12 mouse cellular contexts compared by ENCODE assay signal in the genomic region with DNA sequence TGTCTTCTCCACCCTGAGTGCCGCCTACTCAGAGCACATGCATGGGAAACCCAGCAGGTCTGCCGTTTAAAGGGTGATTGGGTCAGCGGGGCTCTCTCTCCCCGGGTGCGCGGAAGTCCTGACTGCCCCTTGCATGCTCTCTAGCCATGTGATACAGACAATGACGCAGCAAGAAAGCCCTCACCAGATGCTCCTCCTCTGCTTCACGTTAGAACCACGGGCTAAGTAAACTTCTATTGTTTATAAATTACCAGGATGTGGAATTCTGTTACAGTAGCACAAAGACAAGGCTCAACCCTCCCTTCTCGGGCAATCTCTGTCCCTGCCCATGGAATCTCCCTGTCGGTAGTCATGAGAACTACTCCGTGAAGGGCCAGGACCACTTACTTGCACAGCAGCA. TPM values are rescaled to one million over a fixed set of nuclear protein-coding genes. Genes with fewer than 3 reads are reported as not detected.
DNase-seq lines count a peak whose midpoint lies in the region; ATAC-seq lines count a peak whose summit lies in the region.
"Had no signal": no experiment of that assay in that cellular context is flagged by ENCODE, and none has a peak within 500 bp of the region (broad histone marks: within the 10 kb centered on the region; RNA-seq: fewer than 3 reads in every experiment).

No protein-coding gene starts in this region.

- no peak overlapping the region for H3K9ac ChIP-seq in heart, embryonic 15.5 days

- WGBS in heart, embryonic 15.5 days: 39% methylated on average over 12 of the region's 12 CpGs

- H3K27ac ChIP-seq in heart, embryonic 15.5 days: no peak overlapping the region
- H3K27ac ChIP-seq: heart, embryonic 10.5 days; macrophage had no signal

- no peaks in the 10 kb centered on the region for H3K36me3 ChIP-seq in heart, embryonic 15.5 days
- H3K36me3 ChIP-seq in megakaryocyte, embryonic 14.5 days (replicated peaks; ENCODE audit: low read length): no peaks in the 10 kb centered on the region
- H3K36me3 ChIP-seq: heart, embryonic 10.5 days had no signal

- no peaks in the 10 kb centered on the region for H3K9me3 ChIP-seq in heart, embryonic 15.5 days (replicated peaks)
- H3K9me3 ChIP-seq in megakaryocyte, embryonic 14.5 days: no peaks in the 10 kb centered on the region
- H3K9me3 ChIP-seq: heart, embryonic 10.5 days had no signal

- DNase-seq in heart, postnatal 10 days: no peak
- peak; percentile 40 for DNase-seq in 416B (ENCODE audit: low read depth)
- DNase-seq in adrenal gland, adult 2 months: no peak
- DNase-seq in layer of hippocampus, postnatal 10 days (ENCODE audit: low spot score in 2 of 2): no peak
- DNase-seq in left cerebral cortex, postnatal 25 days (ENCODE audit: low spot score in 2 of 2): no peak
- DNase-seq: kidney, adult 11 months; thymus, adult 2 months had no signal

- intact Hi-C loops in heart, postnatal 10 days (cut with DNase I): no loop called here
- intact Hi-C loops in left cerebral cortex, postnatal 25 days (cut with DNase I): no loop called here

- 0 out of 2 replicates have a peak overlapping the region, but pooled peaks have one; percentile 10 for H3K4me2 ChIP-seq in heart, embryonic 15.5 days

- H3K4me3 ChIP-seq in heart, embryonic 15.5 days: no peak overlapping the region
- peak overlapping the region; percentile 9 for H3K4me3 ChIP-seq in megakaryocyte, embryonic 14.5 days (replicated peaks)
- H3K4me3 ChIP-seq: heart, embryonic 10.5 days had no signal

- peaks cover 13% of the 10 kb centered on the region for H3K4me1 ChIP-seq in heart, embryonic 15.5 days (replicated peaks)
- H3K4me1 ChIP-seq in megakaryocyte, embryonic 14.5 days: peaks cover 52% of the 10 kb centered on the region

- H3K27me3 ChIP-seq in heart, embryonic 15.5 days: no peaks in the 10 kb centered on the region
- H3K27me3 ChIP-seq in megakaryocyte, embryonic 14.5 days (replicated peaks): peaks cover 53% of the 10 kb centered on the region

- no peak for ATAC-seq in heart, embryonic 15.5 days (replicated peaks; ENCODE audit: insufficient number of reproducible peaks, insufficient read depth, low FRiP score, low read depth)
- ATAC-seq in hematopoietic stem cell, adult 5-6 weeks (replicated peaks in 1 of 2; ENCODE audit: insufficient read depth in 1 of 2, low FRiP score in 2 of 2, low TSS enrichment in 1 of 2, low read depth in 1 of 2, poor library complexity in 2 of 2, severe bottlenecking in 2 of 2): peak; percentile 54 to 72; a peak in 3 of 4 replicates

RNA-seq across cellular contexts. Expression of a gene that starts 9.0 kb away (rescaled TPM):
- 1.7 and 2.2 TPM in 2 replicates for polyA plus RNA-seq in heart, embryonic 15.5 days (2015; fragmentation: Nextera tagmentation; extraction: Ambion mirVana)
- 1 to 10 TPM; 1.0 to 1.2 TPM for total RNA-seq in heart, postnatal 10 days (2021)
- not detected in 2 replicates for total RNA-seq in hematopoietic stem cell, adult 5-6 weeks (2017)
- polyA plus RNA-seq in megakaryocyte, embryonic 14.5 days (2012; ENCODE audit: insufficient read depth, low replicate concordance): not detected in 2 replicates
- total RNA-seq in adrenal gland, adult 2 months (2021): under 1 TPM; 0.14 to 0.41 TPM
- 0.17 and 0.30 TPM in 2 replicates for polyA plus RNA-seq in adrenal gland, adult 2 months (2012; rRNA removed)
- total RNA-seq in layer of hippocampus, postnatal 10 days (2021): 10 to 100 TPM; 24.0 to 24.7 TPM
- 1 to 10 TPM; 9.1 to 9.2 TPM for total RNA-seq in left cerebral cortex, postnatal 25 days (2021)
- polyA plus RNA-seq: macrophage had no signal

RNA-seq across cellular contexts. Expression of a gene that starts 10.2 kb away (rescaled TPM):
- 0.48 and 0.86 TPM in 2 replicates for polyA plus RNA-seq in heart, embryonic 15.5 days (2015; fragmentation: Nextera tagmentation; extraction: Ambion mirVana)
- total RNA-seq in heart, postnatal 10 days (2021): not detected
- total RNA-seq in hematopoietic stem cell, adult 5-6 weeks (2017): 2.4 TPM in 1 of 2 replicates, not detected in the other
- polyA plus RNA-seq in megakaryocyte, embryonic 14.5 days (2012; ENCODE audit: insufficient read depth, low replicate concordance): 0.84 TPM in 1 of 2 replicates, not detected in the other
- not detected for total RNA-seq in adrenal gland, adult 2 months (2021)
- 0.15 and 0.20 TPM in 2 replicates for polyA plus RNA-seq in adrenal gland, adult 2 months (2012; rRNA removed)
- 1 to 10 TPM; 2.7 to 3.7 TPM for total RNA-seq in layer of hippocampus, postnatal 10 days (2021)
- total RNA-seq in left cerebral cortex, postnatal 25 days (2021): 1 to 10 TPM; 2.2 to 4.2 TPM
- polyA plus RNA-seq: macrophage had no signal

RNA-seq across cellular contexts. Expression of a gene that starts 33.4 kb away (rescaled TPM):
- 22.8 and 25.6 TPM in 2 replicates for polyA plus RNA-seq in heart, embryonic 15.5 days (2015; fragmentation: Nextera tagmentation; extraction: Ambion mirVana)
- 10 to 100 TPM; 42.8 to 44.0 TPM for total RNA-seq in heart, postnatal 10 days (2021)
- total RNA-seq in hematopoietic stem cell, adult 5-6 weeks (2017): 16.7 and 24.9 TPM in 2 replicates
- polyA plus RNA-seq in megakaryocyte, embryonic 14.5 days (2012; ENCODE audit: insufficient read depth, low replicate concordance): 17.3 and 19.1 TPM in 2 replicates
- 10 to 100 TPM; 25.9 to 26.0 TPM for total RNA-seq in adrenal gland, adult 2 months (2021)
- polyA plus RNA-seq in adrenal gland, adult 2 months (2012; rRNA removed): 56.1 and 74.1 TPM in 2 replicates
- total RNA-seq in layer of hippocampus, postnatal 10 days (2021): 10 to 100 TPM; 19.4 to 23.7 TPM
- 10 to 100 TPM; 17.4 to 20.0 TPM for total RNA-seq in left cerebral cortex, postnatal 25 days (2021)

RNA-seq across cellular contexts. Expression of a gene that starts 33.8 kb away (rescaled TPM):
- polyA plus RNA-seq in heart, embryonic 15.5 days (2015; fragmentation: Nextera tagmentation; extraction: Ambion mirVana): 84.9 and 92.3 TPM in 2 replicates
- 10 to 100 TPM; 67.9 to 75.9 TPM for total RNA-seq in heart, postnatal 10 days (2021)
- 40.2 and 83.0 TPM in 2 replicates for total RNA-seq in hematopoietic stem cell, adult 5-6 weeks (2017)
- polyA plus RNA-seq in megakaryocyte, embryonic 14.5 days (2012; ENCODE audit: insufficient read depth, low replicate concordance): 18.1 TPM in 1 of 2 replicates, not detected in the other
- 10 to 100 TPM; 87.1 to 92.8 TPM for total RNA-seq in adrenal gland, adult 2 months (2021)
- 1.7 and 3.6 TPM in 2 replicates for polyA plus RNA-seq in adrenal gland, adult 2 months (2012; rRNA removed)
- total RNA-seq in layer of hippocampus, postnatal 10 days (2021): 100 to 1,000 TPM in 1 of 2 experiments, 10 to 100 TPM in 1; 98.1 to 109 TPM
- total RNA-seq in left cerebral cortex, postnatal 25 days (2021): 10 to 100 TPM; 71.6 to 77.3 TPM

RNA-seq across cellular contexts. Expression of a gene that starts 38.0 kb away (rescaled TPM):
- polyA plus RNA-seq in heart, embryonic 15.5 days (2015; fragmentation: Nextera tagmentation; extraction: Ambion mirVana): 7.5 and 9.5 TPM in 2 replicates
- 1 to 10 TPM; 6.8 to 8.7 TPM for total RNA-seq in heart, postnatal 10 days (2021)
- 22.8 and 27.9 TPM in 2 replicates for total RNA-seq in hematopoietic stem cell, adult 5-6 weeks (2017)
- 4.5 and 13.7 TPM in 2 replicates for polyA plus RNA-seq in megakaryocyte, embryonic 14.5 days (2012; ENCODE audit: insufficient read depth, low replicate concordance)
- 1 to 10 TPM; 5.4 to 7.1 TPM for total RNA-seq in adrenal gland, adult 2 months (2021)
- 52.7 and 56.5 TPM in 2 replicates for polyA plus RNA-seq in adrenal gland, adult 2 months (2012; rRNA removed)
- total RNA-seq in layer of hippocampus, postnatal 10 days (2021): 1 to 10 TPM; 2.6 to 2.9 TPM
- 1 to 10 TPM; 2.6 to 2.8 TPM for total RNA-seq in left cerebral cortex, postnatal 25 days (2021)

Comparison
In these comparisons a context has a peak if more than half of its experiments do, and no peak if none do; other contexts are left out.
1. RNA of a gene that starts 9.0 kb away (total RNA-seq): 24.0 to 24.7 TPM in layer of hippocampus, postnatal 10 days and 9.1 to 9.2 TPM in left cerebral cortex, postnatal 25 days; 1.0 to 1.2 TPM in heart, postnatal 10 days, 0.14 to 0.41 TPM in adrenal gland, adult 2 months and not detected in hematopoietic stem cell, adult 5-6 weeks; every median in the first group is over 4 times any median in the second.